Mouse (Mus musculus): Measurements from ENCODE around the gene Trnau1ap. TPM values are rescaled to one million over a fixed set of nuclear protein-coding genes. Genes with fewer than 3 reads are reported as not detected.
"Not testable (repeated sequence)": the region's sequence is repeated elsewhere in the genome, so short reads cannot be mapped to it uniquely, and the experiment has no call there.

The Trnau1ap gene
- polyA plus RNA-seq, 1 experiment = 18.9 TPM

DNA sequence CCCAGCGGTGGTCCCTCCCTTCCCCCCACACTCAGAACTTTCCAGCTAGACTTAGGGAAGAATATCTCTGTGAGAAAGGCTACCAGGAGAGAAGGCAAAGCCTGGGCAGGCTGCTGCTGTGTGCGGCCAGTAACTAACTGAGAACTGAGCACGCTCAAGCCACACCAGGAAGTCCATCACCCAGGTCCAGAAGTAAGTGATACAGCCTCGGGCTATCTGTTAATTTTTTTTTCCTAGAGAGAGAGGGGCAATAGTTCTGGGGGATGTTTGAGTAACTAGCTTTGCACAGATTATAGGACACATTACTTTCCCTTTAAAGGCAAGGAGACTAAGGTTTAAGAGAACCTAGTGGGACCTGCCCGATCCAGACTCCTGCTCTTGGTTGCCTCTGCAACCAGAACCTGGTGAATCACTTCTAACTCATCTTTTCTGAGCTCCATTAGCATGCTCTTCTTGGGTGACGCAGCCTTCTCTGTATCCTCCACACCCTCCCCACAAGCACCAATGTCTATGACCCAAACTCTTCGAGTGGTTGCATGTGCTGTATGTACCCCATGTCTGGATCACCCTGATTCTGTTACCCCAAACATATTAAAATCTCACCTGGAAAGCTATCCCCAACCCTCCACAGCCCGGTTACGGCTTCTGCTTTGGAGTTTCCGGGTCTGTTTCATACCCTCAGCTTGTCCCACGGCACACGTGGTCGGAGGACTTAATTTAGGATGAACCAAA is 15.2 kb upstream of the Trnau1ap start:
- no peak for DNase-seq (ENCODE audit: low read depth)

DNA sequence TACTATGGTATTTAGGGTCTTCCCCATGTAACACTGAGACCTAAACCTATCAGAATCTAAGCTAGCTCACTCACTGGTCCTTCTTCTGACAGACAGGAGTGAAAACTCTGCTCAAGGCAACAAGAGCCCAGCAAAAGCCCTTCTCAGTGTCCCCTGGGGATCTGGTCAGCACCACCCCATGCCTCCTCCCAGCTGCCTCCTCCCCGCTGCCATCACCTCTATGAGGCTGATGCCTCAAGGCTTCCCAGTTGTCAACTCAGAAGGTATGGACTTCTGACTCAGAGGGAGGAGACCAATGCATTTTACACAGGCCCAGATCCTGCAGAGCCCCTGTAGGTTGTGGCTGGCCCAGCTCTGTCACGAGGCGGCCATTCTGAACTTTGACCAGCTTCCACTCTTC is 12.1 kb upstream of the Trnau1ap start:
- DNase-seq (ENCODE audit: low read depth) = no peak

GRCm38 (mm10) chr4:132338943-132339342 is 9.6 kb upstream of the Trnau1ap start:
- DNase-seq (ENCODE audit: low read depth) = no peak

DNA sequence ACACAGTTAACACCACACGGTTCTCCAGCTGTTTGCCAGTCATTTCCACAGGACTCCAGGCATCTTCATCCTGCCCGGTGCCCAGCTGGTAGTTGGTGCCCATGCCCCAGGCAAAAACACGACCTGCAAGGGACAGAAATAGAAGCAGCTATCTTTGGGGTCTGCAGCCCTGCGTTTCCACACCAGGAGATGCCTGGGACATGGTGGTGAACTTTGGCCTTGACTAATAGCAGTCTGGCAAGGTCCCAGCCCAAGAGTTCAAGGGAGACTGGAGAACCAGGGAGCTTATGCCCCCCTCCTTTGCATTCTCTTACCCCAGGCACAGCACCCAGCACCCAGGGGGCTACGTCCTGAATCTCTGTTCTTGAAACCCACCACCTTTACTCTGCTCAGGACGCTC is 3.5 kb upstream of the Trnau1ap start:
- no peak for DNase-seq (ENCODE audit: low read depth)

DNA sequence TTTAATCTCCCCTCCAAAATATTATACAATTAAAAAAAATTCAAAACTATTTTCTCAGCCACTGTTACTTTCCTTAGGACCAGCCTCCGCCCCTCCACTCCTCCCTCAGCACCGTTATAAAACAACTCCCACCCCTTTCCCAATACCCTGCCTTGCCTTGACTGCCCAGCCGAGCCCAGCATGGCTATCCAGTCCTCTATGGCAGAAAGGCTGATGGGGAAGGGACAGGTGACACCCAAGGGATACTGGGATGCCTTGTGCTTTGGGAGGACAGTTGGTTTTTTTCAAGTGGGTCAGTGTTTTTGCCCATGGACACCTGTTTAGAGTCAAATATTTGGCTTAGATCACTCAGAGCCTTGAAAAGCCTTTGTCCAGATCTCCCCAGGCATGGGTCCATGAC is 2.6 kb upstream of the Trnau1ap start:
- DNase-seq (ENCODE audit: low read depth) = no peak

DNA sequence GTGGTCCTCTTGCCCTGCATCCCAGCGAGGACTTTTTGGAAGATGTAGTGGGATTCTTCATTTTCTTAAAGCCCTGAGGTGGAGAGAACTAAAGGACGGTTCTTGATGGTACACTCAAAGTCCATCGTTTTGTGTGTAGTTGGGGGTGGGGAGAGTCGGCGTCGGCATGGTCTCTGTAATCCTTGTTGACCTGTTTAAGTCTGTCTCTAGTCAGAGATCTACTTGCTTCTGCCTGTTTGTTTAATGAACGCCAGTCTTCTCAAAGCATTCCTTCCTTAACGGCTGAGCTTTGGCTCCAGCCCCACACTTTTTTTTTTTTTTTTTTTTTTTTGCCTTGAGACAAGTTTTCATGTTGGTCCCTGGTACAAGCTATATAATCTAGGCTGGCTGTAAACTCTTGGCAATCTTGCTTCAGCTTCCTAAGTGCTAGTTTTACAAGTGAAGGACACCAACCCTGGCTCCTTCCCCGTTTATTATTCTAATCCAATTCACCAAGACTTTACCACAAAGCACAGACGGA is 557 bp upstream of the Trnau1ap start:
- no peak for DNase-seq (ENCODE audit: low read depth)

- DNase-seq (ENCODE audit: low read depth) = no peak
Observed at GRCm38 (mm10) chr4:132328391-132328982, 851 bp downstream of the Trnau1ap start.

GRCm38 (mm10) chr4:132326481-132326880 is 2.9 kb downstream of the Trnau1ap start:
- no peak for DNase-seq (ENCODE audit: low read depth)

DNA sequence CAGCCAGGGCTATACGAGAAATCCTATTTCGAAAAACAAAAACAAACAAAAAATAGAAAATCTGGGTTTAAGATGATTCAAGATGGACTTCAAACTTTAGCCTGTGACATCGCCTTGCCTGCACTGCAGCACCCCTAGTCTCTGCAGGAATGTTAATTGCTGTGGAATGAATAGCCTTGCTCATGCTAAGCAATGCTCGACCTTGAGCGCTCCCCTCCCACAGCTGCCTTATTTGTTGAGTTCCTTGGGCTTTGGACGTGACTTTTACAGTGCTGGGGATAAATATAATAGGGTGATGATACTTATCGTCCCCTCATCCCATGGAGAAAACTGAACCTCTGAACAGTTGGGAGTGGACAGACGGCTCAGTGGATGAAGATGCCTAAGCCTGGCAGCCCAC is 13.6 kb downstream of the Trnau1ap start:
- DNase-seq (ENCODE audit: low read depth) = no peak

- no peak for DNase-seq (ENCODE audit: low read depth)
Observed at GRCm38 (mm10) chr4:132312627-132313026, 16.7 kb downstream of the Trnau1ap start.

GRCm38 (mm10) chr4:132311801-132312200 is 17.5 kb downstream of the Trnau1ap start:
- DNase-seq (ENCODE audit: low read depth) = no peak

DNA sequence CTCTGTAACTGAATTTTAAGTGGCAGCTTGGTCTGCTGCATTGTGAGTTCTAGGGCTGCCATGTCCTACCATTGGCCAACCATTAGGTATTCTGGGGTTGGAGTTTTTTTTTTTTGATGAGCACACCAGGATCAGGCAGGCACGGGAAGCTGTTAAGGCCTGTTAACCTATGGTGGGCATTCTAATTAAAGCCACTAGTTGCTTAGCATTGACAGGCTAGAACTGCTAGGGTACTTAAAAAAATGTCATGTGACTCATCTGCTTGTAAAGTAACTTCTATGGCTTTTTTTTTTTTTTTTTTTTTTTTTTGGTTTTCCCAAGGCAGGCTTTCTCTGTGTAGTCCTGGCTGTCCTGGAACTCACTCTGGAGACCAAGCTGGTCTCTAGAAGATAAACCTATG is 18.1 kb downstream of the Trnau1ap start:
- DNase-seq (ENCODE audit: low read depth) = no peak

DNA sequence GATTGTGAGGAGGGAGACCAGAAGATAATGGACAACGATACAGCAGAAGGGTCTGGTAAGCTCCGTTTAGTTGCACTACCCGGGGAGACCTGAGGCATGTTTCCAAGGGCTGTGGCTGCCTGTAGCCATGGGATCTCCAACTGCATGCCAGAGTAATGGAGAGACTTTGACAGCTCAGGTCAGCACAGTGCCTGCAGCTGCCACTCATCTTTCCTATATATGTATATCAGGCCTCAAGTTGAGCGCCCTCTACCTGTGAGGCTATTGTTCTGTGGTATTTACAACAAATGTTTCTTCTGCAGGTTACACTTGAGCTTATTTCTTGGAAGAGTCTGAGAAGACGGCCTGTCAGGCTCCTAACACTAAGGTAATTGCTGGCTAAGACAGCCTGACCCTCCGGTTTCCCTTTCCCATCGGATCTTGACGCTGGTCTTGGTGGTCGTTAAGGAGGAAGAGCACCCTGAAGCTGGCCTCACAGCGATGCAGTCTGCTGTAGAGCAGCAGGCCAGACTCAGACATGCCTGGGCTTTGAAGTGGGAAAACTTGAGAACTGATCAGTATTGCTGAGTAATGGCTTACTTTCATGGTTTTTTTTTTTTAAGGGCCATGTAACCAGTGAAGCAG is 19.4 kb downstream of the Trnau1ap start:
- no peak for DNase-seq (ENCODE audit: low read depth)

GRCm38 (mm10) chr4:132309140-132309848 is 20.0 kb downstream of the Trnau1ap start:
- DNase-seq (ENCODE audit: low read depth) = no peak

DNA sequence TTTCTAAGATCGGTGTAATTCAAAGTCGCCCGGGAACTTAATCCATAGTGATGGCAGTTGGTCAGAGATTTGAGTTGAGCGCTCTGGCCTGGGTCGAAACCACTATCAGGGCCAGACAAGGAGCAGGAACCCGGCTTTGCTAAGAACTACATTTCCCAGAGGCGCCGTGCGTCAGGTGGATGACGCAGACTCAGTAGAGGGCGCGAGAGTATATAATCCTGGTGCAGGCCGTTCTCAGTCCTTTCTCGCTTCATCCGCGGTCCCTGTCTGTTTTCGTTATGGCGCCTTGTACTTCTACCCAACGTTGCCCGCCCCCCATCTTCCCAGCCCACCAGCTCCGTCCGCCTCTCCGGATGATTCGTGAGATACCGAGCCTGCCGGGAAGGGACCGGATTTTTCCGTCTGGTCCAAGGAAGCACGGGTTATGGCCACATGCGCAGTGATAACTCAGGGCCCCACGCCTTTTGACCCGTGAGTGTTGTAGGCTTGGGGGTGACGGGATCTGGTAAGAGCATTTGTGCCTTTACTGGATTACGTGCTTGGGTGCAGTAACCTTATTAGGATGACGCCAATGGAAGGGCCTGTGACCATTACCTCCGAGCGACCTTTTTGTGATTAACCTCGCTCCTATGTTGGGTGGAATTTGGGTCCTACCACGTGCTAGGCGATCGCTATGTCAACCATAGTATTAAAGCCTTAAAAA is 20.8 kb downstream of the Trnau1ap start:
- DNase-seq (ENCODE audit: low read depth) = no peak

- DNase-seq (ENCODE audit: low read depth) = no peak
Observed at GRCm38 (mm10) chr4:132306004-132306403, 23.3 kb downstream of the Trnau1ap start.

DNA sequence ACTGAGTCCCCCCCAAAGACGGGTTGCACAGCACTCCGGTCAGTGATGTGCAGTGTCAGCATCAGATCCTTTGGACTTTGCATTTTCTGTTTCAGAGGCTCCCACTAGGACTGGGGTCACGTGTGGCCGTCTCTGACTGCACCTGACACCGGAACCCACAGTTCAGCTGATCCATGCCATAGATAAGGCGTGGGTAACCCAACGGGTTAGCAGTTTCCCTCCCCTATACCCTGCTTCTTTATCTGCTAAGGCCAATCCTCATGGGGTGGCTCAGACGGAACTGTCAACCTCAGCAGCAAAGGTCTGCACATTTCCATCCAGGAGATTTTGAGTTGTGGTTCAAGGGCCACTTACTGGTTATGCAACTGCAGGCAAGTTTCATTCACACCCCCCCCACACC is 24.1 kb downstream of the Trnau1ap start:
- no peak for DNase-seq (ENCODE audit: low read depth)

- DNase-seq (ENCODE audit: low read depth) = not testable (repeated sequence)
Observed at GRCm38 (mm10) chr4:132303484-132303883, 25.9 kb downstream of the Trnau1ap start.

GRCm38 (mm10) chr4:132302939-132303479 is 26.3 kb downstream of the Trnau1ap start, which contains the start of gene Rab42:
TSS of gene Rab42 (minus strand) at chr4:132303385.
- DNase-seq (ENCODE audit: low read depth) = no peak

DNA sequence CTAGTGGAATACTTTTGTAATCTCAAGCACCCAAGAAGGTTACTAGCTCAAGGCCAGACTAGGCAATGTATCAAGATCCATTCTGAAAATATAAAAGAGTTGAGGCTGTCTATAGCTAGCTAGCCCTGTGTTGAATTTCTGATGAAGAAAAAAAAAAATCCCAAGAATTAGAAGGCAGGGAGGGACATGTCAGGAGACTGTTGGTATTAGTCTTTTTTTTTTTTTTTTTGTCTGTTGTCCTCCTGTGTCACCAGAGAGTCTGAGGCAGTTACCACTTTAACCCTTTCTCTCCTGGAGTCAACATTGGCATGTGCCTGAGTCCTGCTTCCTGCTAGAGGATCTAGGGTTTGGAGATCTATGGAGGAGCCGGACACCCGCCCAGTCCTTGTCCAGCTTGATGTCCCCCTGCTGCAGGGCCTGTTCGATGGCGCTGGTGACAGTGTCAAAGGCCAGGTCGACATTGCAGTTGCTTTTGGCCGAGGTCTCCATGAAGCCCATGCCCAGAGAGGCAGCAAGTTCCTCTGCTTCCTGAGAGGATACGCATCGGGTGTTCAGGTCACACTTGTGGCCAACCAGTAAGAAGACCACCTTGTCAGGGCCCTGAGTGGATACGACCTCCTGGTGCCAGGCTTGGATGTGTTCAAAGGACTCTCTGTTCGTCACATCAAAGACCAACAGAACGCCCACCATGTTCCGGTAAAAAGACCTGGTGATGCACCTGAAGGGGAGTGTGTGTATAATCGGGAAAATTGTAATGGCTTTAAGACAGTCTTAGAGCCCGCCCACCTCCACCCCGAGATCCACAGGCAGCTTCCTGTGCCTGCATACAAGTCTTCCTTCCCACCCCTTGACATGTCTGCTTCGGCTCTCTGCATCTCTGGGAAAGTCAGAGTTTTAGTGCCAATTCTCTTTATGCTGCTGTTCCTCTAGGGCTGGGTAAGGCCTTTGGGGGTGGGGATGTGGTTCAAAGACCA is 27.1 kb downstream of the Trnau1ap start:
- no peak for DNase-seq (ENCODE audit: low read depth)

Data from gonadal fat pad, adult 2 months (tissue).